Mouse (Mus musculus) right cerebral cortex, postnatal 4 days (tissue): ENCODE results near the gene Lrrc8e.
"Not testable (repeated sequence)": the region's sequence is repeated elsewhere in the genome, so short reads cannot be mapped to it uniquely, and the experiment has no call there.

Experiments used
- DNase-seq: peaks from one replicate; pipeline ENCODE4 v3.0.0-alpha.2; 2022

Lrrc8e gene

DNA sequence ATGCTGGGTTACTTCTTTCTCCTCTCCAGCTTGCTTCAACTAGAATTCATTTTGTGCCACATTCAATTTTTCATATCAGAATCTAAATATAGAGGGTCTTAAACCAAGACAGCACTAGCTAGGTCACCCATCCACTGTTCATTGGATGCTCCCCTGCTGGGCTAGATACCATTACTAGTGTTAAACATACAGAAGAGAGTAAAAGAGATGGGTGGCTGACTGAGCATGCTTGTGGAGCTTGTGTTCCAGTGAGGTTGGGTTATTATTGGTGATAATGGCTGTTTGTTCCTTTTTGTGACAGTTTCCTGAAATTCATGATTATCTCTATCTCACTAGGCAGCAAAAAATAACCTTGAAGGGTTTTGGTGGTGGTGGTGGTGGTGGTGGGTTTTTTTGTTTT, 4.6 kb upstream of the Lrrc8e start:
- DNase-seq, result no peak

DNA sequence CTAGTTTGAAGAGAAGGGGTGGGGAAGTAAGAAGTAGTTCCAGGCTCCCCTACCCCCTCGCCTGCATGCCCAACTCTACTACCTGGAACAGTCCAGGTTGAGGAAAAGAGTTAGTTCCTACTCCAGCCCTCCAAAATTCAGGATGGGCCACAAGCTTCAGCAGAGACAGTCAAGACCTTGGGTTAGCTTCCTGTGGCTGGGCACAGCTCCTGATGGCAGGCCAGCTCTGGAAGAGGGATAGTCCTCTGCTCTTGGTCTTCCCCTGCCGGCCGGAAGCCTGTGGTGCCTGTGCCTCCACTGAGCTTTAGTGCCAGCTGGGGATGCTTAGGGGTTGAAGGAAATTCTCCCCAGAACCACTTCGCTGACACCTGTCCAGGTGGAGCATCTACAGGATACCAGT, 304 bp upstream of the Lrrc8e start:
- DNase-seq, result no peak

DNA sequence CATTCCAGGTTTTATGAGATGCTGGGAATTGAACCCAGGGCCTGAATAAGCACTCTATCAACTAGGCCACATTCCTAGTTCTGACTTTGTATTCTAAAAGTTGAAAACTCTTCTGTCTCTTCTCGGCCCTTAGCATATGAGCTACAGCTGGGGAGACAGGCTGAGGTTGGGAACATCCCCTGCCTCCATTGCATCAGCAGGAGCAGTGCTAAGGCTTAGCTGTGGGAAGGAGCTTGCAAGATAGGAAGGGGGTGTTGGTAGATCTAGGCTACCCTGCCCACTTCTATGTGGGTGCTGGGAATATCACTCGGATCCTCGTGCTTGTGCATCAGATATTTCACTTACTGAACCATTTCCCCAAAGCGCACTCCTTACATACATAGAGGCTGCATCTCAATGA, 1.3 kb downstream of the Lrrc8e start:
- no peak for DNase-seq

DNA sequence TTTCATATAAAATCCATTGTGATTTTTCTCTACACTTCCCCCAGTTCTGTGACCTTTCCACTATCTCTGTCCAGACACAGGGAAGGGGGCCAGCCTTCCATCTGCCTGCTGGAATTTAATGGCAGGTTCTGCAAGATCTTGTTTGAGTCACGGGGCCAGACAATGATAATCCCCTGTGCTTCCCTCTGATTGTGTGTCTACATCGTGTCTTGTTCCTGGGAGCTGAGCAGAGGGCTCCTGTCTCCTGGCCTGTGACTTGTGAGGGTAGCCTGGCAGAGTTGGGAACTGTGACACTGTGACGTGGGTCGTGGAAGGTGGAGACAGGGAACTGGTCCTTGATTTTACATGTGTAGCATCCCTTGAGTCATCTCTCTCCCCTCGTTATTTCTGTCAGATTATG, 3.2 kb downstream of the Lrrc8e start:
- no peak for DNase-seq

DNA sequence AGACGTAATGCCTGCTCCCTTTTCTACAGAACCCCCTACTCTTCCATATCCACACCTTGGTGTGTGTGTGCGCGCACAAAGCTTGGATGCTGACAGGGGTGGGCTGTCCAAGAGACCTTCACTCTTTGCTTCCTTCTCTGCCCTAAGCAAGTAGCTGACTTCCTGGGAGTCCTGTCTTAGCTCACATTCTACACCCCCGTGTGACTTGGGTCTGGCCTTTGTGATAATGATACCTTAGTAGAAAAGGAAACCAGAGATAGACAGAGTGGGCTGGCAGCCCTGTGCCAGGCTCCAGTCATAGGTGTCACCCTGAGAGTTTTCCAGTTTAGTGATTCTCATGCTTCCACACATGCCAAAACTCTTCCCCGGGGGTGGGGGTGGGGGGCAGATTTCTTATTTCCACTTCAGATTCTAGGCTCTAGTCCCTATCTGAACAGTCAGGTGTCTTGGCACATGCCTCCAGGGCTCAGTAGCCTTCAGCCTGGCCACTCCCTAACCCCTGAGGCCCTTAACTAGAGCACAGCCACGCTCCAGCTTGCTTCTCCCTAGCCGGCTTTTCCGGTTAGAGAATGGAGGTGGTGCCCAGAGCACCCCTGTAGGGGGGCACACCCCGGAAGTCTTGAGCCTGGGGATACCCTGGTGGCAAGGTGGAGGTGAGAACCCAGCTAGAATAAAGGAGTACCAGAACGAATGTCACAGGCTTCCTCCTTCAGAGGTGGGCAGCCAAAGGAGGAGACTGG, 4.2 kb downstream of the Lrrc8e start:
- no peak for DNase-seq

DNA sequence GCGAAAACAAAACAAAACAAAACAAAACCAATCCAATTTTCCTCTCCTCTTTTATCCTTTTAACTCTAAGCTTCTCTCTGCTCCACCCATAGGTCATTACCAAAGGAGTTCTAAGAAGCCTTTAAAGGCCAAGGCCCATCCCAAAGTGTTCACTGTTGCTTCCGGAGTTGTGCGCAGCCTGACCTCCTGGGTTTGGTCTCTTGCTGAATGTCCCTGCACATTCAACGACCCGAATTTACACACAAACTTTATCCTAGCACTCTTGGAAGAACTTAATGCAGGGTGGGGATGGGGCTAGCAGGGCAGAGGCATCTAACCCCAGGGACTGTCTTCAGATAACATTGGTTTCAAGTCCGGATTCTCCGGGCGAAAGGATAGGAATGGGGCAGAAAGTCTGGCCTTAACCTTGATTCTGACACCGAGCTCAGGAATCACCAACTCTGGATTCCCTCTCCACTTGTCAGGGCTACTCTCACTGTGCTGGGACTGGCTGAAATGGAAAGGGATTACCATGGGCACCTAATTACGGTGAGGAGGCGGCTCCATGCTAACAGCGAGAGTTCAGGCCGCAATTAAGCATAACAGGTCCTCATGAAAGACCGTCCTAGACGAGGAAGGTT, 11.3 kb downstream of the Lrrc8e start:
- DNase-seq, result no peak

DNA sequence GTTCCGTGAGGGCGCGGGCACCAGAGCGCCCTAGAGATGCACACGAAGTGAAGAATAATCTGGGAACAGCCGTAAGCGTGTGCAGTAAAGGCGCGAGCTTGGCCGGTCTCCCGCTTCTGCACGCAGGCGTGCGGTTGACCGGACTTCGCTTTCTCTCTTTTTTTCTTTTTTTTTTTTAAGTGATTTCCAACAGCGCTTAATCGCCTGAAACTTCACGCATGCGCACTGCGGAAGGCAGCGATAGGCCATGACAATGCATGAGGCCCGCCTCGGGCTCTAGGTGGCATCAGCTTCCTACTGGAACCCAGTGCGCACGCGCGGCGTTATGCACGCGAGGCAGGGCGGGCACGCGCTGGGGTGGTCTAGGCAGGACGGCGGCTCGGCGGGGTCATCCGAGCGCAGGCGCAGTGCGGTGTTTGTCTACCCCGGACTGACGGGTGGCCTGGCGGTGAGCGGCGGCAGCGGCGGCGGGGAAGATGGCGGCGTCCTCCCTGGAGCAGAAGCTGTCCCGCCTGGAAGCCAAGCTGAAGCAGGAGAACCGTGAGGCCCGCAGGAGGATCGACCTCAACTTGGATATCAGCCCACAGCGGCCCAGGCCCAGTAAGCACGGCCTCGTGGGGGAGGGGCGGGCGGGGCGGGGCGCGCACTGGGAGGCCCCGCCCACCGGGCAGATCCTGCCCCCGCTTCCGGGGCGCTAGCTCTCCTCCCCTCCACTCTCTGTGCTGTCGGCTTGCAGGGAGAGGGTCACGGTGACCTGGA, 12.0 kb downstream of the Lrrc8e start, which contains the start of the genes Map2k7 and Gm49320:
Gene Map2k7 (plus strand): TSS at position 307 of the 759 bp plus-strand sequence.
Gene Gm49320 (plus strand): TSS at position 432 of the 759 bp plus-strand sequence.
- DNase-seq, result peak; percentile 100

DNA sequence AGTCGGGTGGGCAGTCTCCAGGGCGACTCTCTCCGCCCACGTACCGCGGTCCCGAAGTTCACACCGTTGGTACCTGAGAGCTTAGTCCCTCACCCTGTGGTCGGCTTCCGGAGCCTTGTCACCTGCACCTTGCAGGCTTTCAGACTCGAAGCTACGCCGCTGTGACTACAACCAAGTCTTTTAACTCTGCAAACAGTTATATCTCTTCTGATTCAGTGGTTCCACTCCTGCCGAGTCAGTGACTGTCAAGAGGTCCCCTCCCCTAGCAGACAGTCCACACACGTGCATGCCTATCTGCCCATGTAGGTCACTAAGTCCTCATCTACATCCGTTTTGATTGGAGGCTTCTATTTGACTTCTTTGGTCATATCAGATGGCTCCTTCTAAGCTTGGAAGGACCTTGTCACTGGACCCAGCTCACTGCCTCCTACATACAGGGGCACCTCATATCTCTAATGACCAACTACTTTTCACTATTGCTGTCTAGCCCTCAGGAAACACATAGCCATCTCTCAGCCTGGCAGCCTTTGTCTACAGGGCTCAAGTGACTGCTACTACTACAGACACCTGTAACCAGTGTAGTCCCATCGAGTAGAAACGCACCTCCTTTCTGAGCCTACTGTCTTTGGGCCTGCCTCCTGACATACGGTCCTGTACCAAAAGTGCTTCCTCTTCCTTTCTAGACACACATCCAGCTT, 12.7 kb downstream of the Lrrc8e start:
- DNase-seq, result no peak

DNA sequence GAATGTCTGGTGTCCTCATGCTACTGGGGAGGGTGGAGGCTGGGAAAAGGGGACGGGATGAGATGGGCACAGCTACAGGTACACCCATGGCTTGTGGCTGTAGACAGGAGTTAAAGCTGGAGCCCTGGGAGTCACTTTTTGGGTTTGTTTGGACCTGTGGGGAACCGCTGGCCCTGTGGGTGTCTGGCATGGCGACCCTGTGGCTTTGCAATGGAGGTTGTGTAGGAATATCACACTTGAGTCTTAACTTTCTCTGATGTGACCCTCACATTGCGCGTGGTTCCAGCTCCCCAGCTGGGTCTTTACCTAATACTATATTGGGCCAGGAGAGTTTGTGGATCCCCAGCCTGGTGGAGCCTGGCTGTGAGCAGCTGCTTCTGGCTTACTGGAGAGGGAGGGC, 18.4 kb downstream of the Lrrc8e start:
- DNase-seq, result no peak

DNA sequence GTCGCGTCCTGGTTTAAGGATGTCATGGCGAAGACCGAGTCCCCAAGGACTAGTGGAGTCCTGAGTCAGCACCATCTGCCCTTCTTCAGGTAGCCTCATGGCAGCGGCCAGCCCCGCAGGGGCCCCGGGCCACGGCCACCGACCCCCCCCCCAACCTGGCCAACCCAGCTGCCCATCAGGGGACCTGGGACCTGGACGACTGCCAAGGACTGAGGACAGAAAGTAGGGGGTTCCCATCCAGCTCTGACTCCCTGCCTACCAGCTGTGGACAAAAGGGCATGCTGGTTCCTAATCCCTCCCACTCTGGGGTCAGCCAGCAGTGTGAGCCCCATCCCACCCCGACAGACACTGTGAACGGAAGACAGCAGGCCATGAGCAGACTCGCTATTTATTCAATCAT, 19.1 kb downstream of the Lrrc8e start:
- no peak for DNase-seq

DNA sequence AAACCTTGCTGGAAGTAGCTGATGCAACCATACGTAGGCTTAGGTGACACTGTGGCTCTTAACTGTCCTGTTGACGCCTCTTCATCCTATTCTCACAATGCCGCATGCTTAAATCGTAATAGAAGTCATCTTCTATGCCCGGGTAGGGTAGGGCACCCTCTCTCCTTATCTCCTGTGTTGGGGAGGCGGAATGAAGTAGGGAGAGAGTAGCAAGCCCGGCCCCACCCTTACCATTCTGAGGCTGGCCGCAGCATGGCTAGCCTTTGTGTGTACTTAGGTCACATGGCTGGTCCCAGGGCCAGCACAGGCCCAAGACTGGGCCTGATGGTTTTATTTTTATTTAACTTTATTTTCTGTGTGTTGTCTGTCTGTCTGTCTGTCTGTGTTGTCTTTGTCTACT, 20.6 kb downstream of the Lrrc8e start:
- DNase-seq, result no peak

DNA sequence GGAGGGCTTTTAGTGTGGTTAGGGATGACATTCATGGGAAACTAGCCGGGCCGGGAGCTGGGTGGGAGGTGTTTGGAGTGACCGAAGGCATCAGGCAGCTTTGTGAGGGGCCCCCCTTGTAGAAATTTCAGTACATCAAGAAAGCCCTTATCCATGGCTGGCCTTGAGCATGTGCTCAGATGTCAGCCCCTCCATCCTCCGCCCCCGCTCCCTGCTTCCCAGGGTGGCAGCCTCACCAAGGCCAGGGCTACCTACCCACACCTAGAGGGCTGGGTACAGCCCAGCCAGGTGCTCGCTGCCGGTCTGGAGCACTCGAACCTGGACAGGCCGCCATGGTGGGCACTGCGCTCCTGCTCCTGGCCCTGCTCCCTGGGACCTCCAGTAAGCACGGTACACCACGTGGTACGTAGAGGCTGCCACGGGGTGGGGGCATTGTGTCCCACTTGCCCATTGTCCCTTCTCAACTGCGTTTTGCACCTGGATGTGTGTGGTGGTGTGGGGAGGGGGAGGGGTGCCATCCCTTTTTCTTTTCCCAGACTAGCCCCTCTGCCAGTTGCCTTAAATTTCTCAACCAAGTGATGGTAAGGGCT, 21.4 kb downstream of the Lrrc8e start, which contains the start of gene Tgfbr3l:
Gene Tgfbr3l (plus strand): TSS at position 264 of the 590 bp plus-strand sequence.
- DNase-seq, result no peak

DNA sequence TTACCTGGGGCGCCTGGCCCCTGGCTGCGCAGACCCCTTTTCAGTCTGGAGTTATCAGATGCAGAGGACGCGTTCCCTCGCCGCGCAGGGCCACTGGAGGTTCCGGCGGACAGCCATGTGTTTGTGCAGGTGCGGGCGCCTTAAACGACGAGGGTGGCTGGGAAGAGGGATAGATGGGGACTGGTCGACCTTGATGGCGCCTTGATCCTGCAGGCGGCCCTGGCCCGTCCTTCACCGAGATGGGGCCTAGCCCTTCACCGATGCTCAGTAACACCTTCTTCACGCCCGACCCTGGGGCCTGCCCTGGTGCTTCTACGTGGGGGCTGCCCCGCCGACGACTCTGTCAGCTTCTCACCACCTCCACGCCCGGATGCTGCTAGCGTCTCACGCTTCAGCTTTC, 22.6 kb downstream of the Lrrc8e start:
- no peak for DNase-seq

DNA sequence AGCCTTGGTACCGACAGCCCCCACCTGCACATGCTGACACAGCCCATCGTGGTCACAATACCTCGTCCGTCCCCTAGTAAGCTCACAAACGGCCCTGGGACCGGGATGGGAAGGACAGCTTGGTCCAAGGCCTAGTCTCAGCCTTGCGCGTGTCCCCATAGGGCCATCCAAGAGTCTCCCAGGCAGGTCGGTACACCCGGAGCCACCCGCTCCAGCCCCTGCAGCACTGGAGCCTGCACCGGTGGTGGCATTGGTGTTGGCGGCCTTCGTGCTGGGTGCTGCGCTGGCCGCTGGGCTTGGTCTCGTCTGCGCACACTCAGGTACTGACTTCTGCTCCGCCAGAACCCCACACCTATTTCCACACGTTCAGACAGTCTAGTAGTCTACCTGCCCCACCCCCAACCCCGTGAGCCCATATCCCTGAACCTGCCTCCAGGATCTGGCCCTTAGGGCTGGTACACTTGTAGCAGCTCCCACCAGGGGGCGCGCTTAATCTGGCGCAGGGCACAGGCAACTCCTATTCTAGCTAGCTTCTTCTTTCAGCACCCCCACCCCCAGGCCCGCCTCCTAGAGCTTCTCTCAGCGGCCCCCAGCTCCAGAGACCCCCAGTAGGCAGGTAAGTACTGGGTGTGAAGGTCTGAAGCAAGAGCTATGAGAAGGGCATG, 23.8 kb downstream of the Lrrc8e start:
- DNase-seq, result peak; percentile 93

DNA sequence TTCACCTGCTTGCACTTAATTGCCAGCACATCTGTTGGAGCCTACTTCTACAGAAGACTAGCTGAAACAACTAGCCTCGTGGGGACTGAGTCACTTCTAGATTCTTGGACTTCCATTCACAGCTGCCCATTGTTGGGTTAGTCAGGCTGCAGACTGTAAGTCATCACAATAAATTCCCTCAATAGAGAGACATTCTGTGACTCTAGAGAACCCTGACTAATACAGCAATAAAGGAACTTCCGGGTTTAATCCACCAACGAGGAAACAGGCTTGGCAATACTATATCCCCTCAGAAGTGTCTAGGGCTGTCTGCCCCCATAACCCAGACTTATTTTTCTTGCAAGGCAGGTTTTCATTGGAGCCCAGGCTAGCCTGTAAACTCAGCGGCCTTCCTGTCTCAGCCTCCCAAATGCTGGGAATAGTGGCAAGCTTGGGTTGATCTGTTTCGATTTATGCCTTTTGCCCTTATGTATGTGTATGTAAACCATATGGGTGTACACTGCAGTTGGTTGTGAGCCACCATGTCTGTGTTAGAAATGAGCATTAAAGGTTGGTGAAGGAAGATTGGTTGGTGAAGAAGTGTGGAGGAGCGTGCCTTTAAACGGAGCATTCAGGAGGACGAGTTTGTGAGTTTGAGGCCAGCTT, 25.6 kb downstream of the Lrrc8e start:
- DNase-seq, result no peak

DNA sequence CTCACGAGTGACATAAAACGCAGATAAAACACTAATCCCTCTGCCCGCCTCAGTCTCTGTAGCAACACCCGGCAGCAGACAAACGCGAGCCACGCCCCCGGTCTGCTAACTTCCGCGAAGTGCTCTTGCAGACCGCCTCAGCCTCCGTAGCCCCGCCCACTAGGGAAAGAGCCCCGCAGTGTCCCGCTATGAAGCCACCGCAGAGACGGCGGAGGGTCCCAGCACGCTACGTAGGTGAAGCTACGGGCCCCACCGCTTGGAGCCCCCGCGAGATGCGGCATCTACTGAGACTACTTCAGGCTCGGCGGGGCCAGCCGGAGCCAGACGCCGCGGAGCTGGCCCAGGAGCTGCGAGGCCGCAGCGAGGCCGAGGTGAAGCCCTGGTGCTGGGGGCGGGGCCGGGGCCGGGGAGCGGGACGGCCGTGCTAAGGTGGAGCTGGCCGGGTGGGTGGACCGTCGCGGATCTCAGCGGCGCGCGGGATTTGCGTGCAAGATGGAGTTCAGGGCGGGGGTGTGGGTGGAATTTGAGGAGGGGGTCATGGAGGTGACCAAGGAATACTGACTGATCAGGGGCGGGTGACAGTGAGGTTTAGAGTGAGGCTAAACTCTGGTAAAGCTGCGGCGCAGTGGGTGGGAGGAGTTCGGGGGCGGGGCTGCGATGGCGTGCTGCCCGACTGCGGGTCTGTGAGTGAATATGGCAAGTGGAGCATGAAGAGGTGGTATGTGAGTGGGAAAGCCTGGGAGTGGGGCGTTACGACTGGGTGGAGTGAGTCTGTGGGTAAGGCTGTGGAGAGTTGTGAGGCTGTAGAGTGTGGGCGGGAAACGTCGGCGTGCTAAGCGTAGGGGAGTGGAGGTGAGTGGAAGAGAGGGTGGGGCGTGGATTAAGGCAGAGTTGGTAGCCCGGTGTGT, 26.6 kb downstream of the Lrrc8e start, which contains the start of gene Snapc2:
Gene Snapc2 (plus strand): TSS at position 147 of the 908 bp plus-strand sequence.
- peak; percentile 95 for DNase-seq

DNA sequence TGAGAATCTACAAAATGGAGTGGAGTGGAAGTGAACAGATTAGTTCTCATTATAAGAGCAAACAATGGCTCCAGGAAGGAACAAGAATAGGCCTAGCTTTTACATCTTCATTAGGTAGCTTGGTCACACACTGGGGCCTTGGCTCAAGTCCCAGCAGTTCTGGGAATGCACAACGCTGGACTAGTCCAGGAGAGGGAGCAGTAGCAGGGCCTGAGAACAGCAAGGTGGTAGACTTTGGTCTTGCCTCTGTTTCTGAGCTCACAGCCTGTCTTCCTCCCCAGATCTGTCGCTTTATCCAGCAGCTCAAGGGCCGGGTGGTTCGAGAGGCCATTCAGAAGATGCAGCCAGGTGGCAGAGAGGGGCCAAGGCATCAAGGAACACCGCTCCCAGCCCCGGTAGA, 27.4 kb downstream of the Lrrc8e start:
- DNase-seq, result peak; percentile 75

DNA sequence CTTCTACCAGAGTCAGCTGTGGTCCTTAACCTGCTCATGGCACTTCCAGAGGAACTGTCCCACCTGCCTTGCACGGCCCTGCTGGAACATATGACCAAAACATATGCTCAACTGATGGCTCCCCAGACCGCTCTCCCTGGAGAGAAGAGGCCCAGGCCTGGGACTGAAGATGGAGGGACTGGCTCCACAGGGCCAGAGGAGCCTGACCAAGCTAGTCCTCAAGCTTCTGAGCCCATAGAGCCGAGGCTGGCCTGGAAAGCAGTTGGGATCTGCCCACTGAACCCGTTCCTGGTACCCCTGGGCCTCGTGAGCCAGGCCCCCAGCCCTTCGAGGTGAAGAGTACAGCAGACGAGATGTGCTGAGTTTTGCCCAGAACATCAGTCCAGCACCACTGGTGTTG, 28.8 kb downstream of the Lrrc8e start:
- DNase-seq, result not testable (repeated sequence)

DNA sequence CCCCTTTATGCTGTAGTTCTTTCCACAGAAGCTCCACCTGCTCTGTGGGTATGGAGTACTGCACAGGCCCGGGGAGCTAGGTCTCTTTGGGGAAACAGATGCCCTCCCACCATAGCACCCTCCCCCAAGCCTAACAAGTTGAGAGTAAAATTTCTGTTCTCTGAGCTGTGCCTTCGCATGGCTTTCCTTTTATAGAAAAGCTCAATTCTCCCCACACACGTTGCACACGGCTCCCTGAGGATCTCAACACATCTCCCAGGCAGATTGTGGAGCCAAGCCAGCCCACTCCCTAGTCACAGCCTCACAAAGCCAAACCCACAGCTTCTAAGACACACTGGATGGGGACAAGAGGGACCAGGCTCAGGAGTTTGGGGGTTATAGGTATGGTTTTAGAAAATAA, 30.3 kb downstream of the Lrrc8e start:
- peak; percentile 82 for DNase-seq

DNA sequence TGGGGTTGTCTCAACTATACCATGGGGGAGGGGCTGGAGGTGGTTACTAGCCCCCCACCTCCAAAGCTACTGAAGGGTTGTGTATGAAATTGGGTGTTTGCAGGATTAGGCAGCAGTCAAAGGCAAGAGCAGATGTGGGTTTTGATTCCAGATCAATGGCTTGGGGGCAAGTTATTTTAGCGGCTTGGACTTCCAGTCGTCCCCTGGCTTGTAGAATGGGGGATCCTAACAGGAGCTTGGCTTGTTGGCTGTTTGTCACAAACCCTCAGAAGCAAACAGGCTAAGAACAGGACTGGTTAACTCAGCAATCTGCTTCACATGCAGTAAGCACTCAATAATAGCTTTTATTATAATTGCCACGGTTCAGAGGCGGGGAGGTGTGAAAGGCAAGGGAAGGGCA, 30.7 kb downstream of the Lrrc8e start:
- DNase-seq, result no peak
